Mouse (Mus musculus) ES-E14 (cell line): Measurements from ENCODE around the gene Grk2.

Source experiments
- CHD2 ChIP-seq: IDR thresholded peaks from 2 replicates; pipeline ENCODE4 v1.6.1; 2014; ENCODE audit warnings: mild to moderate bottlenecking, low read depth, low read length, inconsistent platforms
- HCFC1 ChIP-seq: IDR thresholded peaks from 2 replicates; pipeline ENCODE4 v1.6.1; 2012; ENCODE audit warnings: low read length, inconsistent platforms, borderline replicate concordance; ENCODE audit not compliant: insufficient read depth
- ZNF384 ChIP-seq: IDR thresholded peaks from 2 replicates; pipeline ENCODE4 v1.6.1; 2012; ENCODE audit warnings: low read depth, low read length, inconsistent platforms

GRCm38 (mm10) chr19:4305491-4306189 lies 382 bp downstream of the Grk2 start:
- TF ChIP-seq CHD2 (no peak), ZNF384 (no peak), HCFC1 (no peak)
